Mouse (Mus musculus) brain, embryonic 18.5 days (tissue): ENCODE measurements around the gene Lrmp.
"Not testable (repeated sequence)": the region's sequence is repeated elsewhere in the genome, so short reads cannot be mapped to it uniquely, and the experiment has no call there.

Source experiments
- DNase-seq: peaks from one replicate; pipeline ENCODE4 v3.0.0-alpha.2; 2012; ENCODE audit warnings: low read depth, low spot score

The Lrmp gene

DNA sequence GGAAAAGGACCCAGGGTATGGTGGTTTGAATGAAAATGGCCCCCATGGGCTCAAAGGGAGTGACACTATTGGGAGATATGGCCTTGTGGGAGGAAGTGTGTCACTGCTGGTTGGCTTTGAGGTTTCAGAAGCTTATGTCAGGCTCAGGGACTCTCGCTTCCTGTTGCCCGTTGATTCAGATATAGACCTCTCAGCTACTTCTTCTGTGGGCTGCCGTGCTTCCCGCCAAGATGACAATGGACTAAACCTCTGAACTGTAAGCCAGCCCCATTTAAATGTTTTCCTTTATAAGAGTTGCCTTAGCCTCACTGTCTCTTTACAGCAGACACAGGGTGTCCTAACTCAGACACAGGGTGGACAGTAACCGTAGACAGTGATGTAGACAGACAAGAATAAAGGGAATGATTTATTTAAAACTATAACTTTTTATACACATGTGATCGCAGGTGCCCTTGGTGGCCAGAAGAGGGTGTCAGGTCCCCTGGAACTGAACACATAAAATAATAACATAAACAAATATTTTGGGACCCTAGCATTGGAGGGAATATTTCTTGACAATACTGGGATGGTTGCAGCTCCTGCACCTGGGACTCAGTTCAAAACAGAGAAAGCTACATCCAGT, at the start of gene Lrmp:
Gene Lrmp, plus strand, starts transcription at position 178 of the 622 bp plus-strand sequence.
- DNase-seq = no peak

DNA sequence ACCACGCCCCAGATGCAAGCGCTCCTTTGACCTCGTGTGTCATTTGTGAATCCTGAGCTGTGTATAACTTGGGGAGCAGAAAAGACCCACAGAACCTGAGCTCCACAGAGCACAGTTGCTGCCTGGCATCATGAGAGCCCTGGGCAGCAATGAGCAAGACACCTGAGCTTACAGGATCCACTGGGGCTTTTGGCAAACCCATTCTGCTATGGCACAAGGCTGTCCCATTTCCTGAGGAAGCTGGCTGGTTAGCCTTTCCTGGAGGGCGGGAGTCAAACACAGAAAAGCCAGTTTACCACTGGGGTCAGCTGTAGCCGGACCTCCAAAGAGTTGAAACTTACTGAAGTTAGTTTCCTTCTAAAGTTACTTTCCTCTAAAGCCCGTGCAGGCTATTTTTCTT, 49.0 kb upstream of the Lrmp start:
- no peak for DNase-seq

DNA sequence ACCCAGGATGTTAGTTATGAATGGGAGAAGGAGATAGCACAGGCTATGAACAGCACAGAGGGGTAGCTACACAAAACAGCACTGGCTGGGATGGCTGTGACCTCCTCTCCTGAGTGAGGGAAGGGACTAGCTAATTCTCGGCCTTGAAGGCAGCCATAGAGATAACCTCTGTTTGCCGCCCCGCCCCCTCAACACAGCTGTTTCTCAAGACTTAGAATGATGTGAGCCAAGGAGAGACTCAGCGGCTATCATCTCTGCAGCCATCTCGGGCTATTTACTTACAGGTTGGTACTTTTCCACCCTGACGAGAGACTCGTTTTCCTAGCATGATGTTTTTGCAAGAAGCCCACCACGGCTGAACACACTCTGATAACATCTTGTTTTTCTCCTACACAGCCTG, 47.8 kb upstream of the Lrmp start:
- DNase-seq = no peak

DNA sequence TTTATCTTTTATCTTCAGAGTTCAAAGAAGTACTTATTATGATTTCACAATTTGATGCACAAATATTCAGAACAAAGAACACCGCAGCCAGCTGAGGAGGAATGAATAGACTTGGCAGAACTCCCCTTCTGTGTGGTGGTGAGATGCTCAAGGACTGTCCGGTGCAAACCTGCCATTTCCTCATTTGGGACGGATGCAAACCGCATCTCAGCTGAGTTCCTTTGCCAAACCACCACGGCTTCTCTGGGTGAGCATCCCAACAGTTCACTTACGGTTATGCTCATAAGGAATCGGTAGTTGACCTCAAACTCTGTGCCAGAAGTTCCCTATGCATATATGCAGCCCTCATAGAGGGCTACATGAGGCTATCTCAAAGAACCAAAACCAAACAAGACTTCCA, 46.1 kb upstream of the Lrmp start:
- no peak for DNase-seq

DNA sequence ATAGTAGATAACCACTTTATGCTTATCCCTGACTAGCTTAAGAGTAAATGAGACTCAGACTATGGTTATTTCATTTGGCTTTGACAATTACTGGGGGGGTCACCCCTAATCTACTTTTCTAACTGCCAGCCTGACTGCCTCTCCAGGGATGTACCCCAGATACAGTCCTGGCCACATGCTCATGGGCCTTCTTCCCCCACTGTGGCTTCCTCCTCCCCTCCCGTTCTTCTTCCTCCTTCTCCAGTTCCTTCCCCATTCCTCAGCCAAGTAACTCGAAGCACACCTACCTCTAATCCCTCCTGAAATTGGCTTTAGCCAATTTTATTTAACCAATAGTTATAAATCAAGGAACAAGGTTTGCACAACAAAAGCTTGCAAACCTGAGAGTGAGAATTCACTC, 45.5 kb upstream of the Lrmp start:
- DNase-seq = no peak

DNA sequence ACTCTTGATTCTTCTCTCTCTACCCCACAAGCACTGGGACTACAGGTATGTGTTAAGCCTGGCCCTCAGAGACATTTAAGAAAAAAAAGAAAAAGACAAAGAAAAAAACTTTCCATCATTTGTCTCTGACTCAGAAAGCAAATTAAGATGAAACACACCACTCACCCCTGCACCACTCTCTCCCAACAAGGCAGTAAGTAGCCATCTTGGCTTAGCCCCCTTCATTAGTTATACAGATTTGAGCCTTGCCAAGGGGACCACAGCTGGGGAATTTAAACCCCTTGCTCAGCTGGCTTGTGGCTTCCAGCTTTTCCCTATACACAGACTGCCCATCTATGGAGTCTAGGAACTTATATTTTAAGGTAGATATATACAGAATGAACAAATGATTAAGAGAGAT, 41.0 kb upstream of the Lrmp start:
- no peak for DNase-seq

DNA sequence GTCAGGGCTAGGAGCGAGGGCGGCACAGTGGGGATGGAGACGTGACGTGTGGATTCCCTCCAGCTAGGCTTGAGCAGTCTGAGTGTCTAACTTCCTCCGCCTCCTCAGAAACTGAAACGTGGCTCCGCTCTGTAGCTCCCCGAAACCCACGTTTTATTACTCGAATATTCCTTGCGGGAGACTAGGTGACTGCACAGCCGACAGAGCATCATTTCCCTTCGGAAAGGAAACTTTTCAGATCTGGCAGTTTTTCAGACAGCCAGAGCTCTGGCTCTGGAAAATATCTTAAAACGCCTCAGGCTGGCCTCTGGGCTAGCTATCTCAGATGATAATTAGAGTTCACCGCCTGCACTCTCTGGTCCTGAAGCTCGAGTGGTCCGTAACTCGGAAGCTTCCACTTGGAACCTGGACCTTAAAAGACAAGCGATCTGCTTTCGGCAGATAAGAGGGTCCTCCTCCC, 40.3 kb upstream of the Lrmp start:
- DNase-seq = no peak

DNA sequence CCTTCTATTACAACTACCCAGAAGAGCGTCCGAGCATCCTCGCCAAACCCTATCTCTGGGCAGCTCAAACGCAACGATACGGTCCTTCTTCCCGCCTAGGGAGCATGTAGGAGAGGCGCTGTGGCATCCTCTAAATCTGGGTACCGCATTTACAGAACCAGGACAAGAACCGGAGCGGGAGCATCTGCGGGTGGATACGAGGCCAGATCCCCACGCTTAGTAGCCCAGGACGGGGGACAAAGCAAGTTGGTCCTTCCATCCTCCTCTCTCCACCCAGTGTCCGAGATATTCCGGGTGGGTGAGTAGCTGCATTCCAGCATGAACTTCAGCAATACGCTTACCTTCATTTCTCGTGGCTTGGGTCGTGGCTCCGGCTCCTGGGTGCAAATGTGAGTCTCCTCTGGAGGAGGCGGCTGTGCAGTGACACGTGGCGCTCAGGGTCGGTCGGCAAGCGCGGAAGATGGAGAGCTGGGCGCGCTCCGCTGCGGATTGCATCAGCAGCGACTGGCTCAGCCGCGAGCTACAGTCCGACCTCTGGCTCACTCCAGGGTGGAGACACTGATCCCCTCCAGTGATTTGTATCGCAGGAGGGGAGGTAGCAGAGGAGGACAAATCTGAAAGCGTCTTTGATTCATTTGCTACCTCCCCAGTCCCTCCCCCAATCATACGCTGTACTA, 39.8 kb upstream of the Lrmp start, which contains the start of gene Bcat1:
Gene Bcat1, minus strand, starts transcription at position 637 of the 677 bp plus-strand sequence.
- no peak for DNase-seq

DNA sequence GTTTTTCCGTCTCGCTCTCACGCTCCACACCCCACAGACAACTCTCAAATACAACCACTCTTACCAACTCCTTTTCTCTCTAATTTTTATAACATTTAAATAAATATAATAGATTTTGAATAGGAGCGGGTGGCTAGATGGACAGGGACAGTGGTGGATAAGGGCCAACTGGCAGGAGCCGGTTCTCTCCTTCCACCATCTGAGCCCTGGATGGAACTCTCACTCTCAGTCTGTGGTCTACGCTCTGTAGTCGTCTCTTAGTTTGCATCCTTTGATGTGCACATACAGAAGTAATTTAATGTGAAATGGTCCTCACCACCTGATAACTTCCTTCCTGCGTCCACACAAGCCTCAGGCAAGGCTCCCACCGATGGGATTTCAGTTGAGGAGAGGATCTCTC, 39.2 kb upstream of the Lrmp start:
- no peak for DNase-seq

DNA sequence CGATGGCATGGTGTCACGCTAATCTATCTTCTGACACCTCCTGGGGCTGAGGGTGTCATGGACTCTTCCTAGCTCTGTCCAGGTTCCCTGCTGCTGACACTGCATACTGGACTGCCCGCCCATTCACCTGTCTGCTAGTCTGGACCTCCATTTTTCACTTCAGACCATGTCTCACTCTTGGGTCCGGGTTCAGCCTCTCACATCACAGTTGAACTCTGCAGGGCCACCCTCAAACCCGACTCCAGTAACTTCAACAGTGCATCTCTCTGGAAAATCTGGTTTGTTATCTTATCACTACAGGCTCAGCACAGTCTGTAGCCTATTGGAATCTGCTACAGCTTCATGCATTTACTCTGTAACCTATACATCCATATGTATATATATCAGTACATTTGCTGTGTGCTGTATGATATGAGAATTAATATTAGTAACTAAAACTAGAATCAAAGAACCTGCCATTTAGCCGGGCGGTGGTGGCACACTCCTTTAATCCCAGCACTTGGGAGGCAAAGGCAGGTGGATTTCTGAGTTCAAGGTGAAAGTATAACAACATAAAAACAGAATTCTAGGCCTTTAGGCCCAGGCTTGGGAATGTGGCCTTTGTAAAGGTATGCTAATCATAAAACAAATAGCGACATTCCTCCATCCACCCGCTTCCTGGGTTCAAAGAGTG, 36.2 kb upstream of the Lrmp start:
- DNase-seq = no peak

DNA sequence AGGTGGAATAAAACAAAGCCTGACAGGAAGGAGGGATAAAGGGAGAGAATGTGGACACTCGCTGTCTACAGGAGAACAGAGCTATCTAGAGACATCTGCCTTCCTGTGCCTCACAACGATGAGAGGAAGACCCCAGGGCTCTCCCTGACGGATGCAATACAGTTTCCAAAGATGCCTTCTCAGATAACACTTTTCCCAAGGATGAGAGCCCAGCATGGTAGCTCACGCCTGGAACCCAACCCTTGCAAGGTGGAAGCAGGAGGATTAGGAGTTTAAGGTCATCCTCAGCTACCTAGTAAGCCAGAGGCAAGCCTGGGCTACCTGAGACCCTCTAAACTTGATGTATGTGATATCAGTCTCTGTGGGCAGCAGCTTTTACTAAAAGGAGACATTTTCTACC, 33.7 kb upstream of the Lrmp start:
- DNase-seq = no peak

DNA sequence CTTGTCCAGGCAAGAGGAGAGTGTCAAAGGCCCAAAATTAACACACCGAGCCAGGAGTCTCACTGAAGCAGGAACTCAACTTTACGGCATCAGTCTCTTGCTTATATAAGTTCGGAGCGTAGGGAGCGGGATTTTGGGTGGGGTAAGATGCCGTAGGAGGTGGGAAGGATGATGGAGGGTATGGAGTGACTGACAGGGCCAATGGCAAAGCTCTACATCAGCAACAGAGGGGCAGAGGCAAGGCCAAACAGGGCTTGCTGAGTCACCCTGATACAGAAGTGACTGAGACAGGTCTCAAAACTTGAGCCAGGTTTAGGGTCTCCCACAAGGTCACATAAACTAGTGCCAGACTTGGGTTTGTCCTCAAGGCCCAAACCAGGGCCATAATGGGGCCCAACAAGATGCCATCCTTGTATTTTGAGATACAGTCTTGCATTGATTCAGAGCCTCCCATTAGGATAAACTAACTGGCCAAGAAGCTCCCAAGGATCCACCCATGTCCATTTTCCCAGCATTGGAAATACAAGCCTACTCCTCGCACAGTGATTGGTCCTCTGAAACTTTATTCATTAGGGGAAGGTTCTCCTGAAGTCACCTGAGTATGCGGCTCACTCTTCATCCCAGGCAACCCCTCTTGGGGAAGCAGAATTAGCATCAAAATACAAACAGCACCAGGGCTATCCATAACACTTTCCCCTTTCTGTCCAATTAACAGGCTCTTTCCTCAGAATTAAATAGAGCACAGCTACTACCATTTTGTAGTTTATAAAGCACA, 30.9 kb upstream of the Lrmp start:
- DNase-seq = no peak

DNA sequence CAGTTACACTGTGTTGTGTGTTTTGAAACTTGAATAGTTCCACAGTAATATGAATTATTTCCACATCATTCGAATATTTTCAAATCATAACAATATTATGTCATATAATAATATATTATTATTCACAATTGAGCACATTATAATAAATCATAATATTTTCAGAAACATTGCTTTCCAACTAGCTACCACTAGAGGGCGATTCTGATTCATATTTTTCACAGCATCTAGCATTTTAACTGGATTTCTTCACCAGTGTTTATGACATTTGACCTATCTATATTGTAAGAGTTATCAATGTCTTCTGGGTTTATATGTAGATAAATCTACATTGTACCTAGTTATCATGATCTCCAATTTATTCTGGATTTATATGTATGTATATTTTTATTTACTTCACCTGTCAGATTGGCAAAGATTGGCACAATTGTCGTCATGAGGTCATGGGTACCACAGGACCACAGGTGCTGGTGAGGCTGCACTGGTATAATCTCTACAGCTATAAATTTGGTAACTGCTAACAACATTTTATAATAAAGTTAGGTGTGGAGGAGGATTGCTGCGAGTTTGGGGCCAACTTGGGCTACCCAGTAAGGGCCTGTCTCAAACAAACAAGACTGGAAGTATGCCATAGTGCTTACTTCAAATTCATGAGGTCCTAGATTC, 26.9 kb upstream of the Lrmp start:
- DNase-seq = no peak

DNA sequence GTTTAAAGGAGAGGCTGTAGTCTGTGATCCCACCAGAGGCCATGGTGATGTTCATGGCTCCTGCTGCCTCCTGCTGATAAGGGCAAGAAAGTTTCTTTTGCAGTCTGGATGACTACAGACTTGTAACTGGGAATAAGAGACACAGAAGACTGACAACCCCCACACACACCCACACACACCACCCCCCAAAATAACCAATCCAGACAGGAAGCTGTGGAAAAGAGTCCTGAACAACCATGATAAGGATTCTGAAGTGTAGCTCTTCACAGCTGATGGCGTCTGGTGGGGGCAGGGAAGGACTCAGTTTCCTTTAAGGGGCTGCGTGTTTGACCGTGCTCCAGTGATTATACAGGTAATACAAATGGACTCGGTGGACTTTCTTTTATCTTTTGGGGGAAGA, 26.1 kb upstream of the Lrmp start:
- DNase-seq = no peak

DNA sequence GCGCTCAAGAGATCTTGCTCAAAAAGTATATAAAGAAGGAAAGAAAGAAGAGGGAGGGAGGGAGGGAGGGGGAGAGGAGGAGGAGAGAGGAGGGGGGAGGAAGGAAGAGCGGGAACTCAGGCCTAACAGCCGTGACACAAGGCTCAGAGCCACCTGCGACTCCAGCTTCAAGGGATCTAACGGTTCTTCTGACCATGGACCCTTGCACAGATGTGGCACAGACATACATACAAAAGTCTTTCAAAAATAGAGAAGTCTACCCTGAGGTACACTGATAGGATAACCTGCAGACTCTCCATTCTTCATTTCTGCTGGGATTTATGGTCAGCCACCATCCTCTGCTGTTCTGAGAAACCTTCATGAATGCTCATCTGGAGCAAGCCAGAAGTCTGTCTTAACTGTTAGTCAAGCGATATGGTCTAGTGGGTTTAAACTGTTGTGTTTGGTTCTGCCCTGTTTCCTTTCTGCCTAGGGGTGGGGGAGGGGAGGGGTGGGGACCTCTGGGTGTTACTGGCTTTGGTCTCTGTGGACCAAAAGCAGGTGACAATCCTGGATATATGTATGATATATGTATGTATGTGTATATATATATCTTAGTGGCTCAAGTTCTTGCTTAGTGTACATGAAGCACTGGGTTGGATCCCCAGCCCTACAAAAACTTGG, 25.1 kb upstream of the Lrmp start:
- DNase-seq = no peak

DNA sequence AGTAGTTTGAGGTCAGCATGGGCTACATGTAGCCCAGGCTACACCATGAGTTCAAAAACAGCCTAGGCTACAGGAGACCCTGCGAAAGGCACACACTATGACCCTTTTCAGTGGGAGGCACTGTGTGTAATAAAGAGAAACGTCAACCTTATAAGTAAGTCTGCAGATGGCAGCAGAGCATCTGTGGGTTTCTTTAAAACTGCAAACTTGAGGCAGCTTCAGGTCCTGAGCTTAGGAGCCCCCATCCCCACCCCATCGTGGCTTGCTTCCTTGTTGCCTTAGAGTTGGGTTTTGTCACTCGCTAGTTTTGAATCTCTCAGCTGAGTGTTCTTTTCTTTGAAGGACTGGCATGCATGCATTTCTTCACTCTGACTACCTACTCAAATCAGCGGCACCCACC, 24.5 kb upstream of the Lrmp start:
- DNase-seq = no peak

DNA sequence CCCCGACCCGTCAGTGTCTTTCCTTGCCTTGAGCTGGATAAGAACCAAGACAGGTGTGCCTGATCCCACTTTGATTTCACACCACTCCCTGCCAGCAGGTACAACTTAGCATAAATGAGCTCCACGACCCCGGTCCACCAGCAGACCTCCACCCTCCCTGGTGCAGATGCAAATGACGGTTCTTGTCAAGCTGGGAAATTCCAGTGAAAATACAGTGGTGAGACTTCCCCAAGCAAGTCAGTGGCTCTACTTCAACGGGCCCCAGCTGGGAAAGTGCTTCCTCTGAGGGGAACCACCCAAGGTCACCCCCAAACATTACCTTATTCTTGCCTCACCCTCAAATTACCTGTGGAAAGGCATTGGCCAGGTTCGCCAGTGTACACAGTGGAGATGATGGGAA, 23.5 kb upstream of the Lrmp start:
- DNase-seq = no peak

DNA sequence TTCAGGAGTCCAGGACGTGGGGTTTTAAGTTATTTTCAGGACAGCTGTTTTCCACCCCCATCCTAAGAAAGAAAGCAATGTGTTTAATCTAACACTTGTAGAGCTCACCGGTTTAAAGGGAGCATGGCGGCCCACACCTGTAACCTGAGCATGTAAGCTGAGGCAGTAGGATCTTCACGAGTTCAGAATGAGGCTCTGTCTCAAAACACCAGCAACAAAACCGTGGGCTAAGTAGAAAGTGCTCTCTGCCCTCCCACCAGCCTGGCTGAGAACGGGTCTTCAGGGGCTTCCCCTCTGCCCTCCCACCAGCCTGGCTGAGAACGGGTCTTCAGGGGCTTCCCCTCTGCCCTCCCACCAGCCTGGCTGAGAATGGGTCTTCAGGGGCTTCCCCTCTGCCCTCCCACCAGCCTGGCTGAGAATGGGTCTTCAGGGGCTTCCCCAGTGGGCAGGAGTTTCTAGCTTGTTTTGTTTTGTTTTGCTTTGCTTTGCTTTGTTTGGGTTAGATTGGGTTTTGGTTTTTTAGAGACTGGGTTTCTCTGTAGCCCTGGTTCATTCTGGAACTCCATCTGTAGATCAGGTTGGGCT, 22.3 kb upstream of the Lrmp start:
- not testable (repeated sequence) for DNase-seq

DNA sequence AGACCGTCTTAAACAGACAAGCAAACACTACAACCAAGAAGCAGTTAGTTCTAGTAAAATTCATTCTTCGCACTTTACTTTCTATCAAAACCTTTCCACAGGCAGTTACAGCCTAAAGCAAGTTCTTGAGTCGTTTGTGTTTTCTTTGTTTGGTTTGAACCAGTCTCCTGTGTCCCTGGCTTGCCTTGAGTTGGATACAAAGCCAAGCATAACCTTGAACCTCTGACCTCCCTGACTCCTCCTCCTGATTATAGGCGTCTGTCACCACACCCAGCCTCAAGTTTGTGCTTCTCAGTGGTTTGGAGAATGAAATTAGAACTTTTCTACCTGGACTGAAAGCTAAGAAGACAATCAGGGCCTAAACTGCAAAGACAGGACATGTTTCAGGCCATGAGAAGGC, 21.0 kb upstream of the Lrmp start:
- DNase-seq = no peak

DNA sequence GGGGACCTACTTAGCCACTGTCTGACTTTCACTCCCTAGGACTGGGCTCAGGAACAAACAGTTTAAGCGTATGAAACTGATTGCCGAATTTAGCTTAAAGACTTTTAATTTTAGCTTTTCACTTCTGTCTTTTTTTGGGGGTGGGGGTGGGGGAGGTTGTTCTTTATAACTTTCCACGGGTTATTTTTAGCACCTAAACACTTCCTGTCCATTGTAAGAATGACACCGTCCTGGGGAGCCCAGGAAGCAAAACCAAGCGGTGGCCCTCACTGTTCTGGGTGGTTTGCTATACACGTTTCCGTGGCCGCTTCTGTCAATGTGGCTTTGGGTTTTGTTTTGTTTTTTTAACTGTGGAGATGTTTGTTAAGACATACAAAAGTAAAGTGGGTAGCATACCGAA, 14.5 kb upstream of the Lrmp start:
- no peak for DNase-seq
